Mouse (Mus musculus): ENCODE results near the gene Rit1. TPM values are rescaled to one million over a fixed set of nuclear protein-coding genes. Genes with fewer than 3 reads are reported as not detected.

Rit1 gene
- 63.4 and 73.9 TPM in 2 replicates for polyA plus RNA-seq (2014; fragmentation: Nextera tagmentation; extraction: Ambion mirVana)

DNA sequence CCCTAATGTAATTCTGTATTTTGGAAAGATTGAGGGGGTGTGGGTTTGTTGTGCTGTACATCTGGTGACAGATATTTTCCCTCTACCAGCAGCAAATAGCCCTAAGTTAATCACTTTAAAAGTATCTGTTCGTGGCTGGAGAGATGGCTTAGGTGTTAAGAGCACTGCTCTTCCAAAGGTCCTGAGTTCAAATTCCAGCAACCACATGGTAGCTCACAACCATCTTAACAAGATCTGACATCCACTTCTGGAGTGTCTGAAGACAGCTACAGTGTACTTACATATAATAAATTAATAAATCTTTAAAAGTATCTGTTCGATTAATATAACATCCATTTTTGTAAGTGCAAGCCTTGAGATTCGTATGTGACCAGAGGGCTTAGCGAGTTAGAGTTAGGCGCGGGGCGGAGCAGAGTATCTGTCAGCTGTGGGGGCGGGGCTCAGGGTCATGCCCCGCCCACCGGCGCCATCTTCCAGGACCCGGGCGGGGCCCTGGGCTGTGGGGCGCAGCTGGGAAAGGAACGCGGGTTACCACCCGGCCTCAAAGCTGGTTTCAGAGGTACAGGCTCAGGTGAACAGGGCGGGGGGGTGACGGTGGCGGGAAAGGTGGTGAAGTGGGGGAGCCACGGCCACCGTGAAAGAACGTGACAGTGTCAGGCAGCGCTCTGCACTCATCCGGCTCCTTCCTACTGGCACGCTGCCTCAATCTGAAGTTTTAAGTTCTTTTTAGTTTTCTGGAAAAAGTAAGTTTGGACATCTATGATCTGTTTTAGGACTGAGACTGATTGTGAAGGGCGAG is at the start of gene Rit1:
TSS of gene Rit1 (plus strand) at position 440 of the 799 bp plus-strand sequence.
- H3K27ac ChIP-seq (ENCODE audit: low read length), result peak within 1 kb of the TSS; percentile 82
- H3K27me3 ChIP-seq (ENCODE audit: control insufficient read depth, insufficient read depth, low read length), result no peaks in the 10 kb centered on the region
- peak within 1 kb of the TSS; percentile 73 for H3K4me3 ChIP-seq (ENCODE audit: low read depth, low read length)
- peak within 1 kb of the TSS; percentile 76 for H3K4me2 ChIP-seq (replicated peaks; ENCODE audit: low read depth, low read length)
- peaks cover 43% of the 10 kb centered on the region for H3K36me3 ChIP-seq (ENCODE audit: control insufficient read depth, insufficient read depth, low read length)
- peak within 1 kb of the TSS; percentile 69 for H3K9ac ChIP-seq (replicated peaks; ENCODE audit: low read depth, low read length)
- no peaks in the 10 kb centered on the region for H3K9me3 ChIP-seq (ENCODE audit: control insufficient read depth, low read depth, low read length)
- WGBS, result 2% methylated on average over 27 of the region's 27 CpGs
- peaks cover 11% of the 10 kb centered on the region for H3K4me1 ChIP-seq (ENCODE audit: control insufficient read depth, insufficient read depth, low read length)
- ATAC-seq (ENCODE audit: insufficient number of reproducible peaks, insufficient read depth, low FRiP score, low read depth), result peak; percentile 94

DNA sequence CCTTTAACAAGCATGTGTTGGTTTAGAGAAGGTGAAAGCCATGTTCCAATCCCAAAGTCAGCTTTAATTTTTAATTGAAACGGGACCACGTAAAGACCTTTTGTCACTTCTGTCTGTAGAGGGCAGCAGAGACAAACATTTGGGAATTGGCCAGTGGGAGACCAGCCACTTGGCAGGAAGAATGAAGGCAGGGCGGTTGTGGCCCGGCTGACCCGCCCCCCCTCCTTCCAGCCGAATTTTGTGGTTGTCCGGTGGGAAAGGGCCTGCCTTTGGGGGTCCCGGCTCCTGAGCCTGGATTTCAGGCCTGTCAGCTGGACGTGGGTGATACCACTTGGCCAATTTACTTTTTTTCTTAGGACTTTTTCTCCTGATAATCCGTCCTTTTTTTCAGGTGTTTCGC is 39.2 kb upstream of the Rit1 start:
- no peaks in the 10 kb centered on the region for H3K4me1 ChIP-seq (ENCODE audit: control insufficient read depth, insufficient read depth, low read length)
- peak overlapping the region; percentile 49 for H3K4me2 ChIP-seq (replicated peaks; ENCODE audit: low read depth, low read length)
- peak overlapping the region; percentile 24 for H3K4me3 ChIP-seq (ENCODE audit: low read depth, low read length)
- no peaks in the 10 kb centered on the region for H3K9me3 ChIP-seq (ENCODE audit: control insufficient read depth, low read depth, low read length)
- 8% methylated on average over 11 of the region's 11 CpGs for WGBS
- peak; percentile 65; the same call in 1 of the 2 replicates for ATAC-seq (ENCODE audit: insufficient number of reproducible peaks, insufficient read depth, low FRiP score, low read depth)
- no peaks in the 10 kb centered on the region for H3K27me3 ChIP-seq (ENCODE audit: control insufficient read depth, insufficient read depth, low read length)
- H3K36me3 ChIP-seq (ENCODE audit: control insufficient read depth, insufficient read depth, low read length), result no peaks in the 10 kb centered on the region
- no peak overlapping the region for H3K9ac ChIP-seq (replicated peaks; ENCODE audit: low read depth, low read length)
- no peak overlapping the region for H3K27ac ChIP-seq (ENCODE audit: low read length)

DNA sequence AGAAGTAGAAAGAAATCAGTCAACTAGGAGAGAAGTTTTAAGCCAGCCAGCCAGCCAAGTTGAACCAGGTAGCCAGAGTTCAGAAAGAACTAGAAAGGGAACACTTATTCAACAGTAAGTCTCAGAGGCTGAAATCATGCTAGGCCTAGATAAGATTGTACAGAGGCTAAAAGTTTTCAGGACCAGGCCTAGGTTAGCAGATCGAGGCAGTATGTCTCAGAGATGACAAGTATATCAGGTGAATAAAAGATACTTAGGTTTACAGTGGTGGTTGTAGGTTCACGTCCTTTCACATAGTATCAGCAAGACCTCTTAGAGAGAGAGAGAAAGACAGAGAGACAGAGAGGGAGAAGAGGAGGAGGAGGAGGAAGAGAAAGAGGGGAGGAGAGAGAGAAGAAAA is 32.8 kb upstream of the Rit1 start:
- Histone ChIP-seq H3K4me1 (ENCODE audit: control insufficient read depth, insufficient read depth, low read length) (peaks cover 11% of the 10 kb centered on the region), H3K9ac (replicated peaks; ENCODE audit: low read depth, low read length) (no peak overlapping the region), H3K4me2 (replicated peaks; ENCODE audit: low read depth, low read length) (no peak overlapping the region), H3K27me3 (ENCODE audit: control insufficient read depth, insufficient read depth, low read length) (no peaks in the 10 kb centered on the region), H3K4me3 (ENCODE audit: low read depth, low read length) (no peak overlapping the region), H3K9me3 (ENCODE audit: control insufficient read depth, low read depth, low read length) (no peaks in the 10 kb centered on the region), H3K27ac (ENCODE audit: low read length) (peak overlapping the region; percentile 41; the same call in 1 of the 2 replicates), H3K36me3 (ENCODE audit: control insufficient read depth, insufficient read depth, low read length) (peaks cover 8% of the 10 kb centered on the region)
- no peak for ATAC-seq (ENCODE audit: insufficient number of reproducible peaks, insufficient read depth, low FRiP score, low read depth)
- 85% methylated on average over 2 of the region's 2 CpGs for WGBS

DNA sequence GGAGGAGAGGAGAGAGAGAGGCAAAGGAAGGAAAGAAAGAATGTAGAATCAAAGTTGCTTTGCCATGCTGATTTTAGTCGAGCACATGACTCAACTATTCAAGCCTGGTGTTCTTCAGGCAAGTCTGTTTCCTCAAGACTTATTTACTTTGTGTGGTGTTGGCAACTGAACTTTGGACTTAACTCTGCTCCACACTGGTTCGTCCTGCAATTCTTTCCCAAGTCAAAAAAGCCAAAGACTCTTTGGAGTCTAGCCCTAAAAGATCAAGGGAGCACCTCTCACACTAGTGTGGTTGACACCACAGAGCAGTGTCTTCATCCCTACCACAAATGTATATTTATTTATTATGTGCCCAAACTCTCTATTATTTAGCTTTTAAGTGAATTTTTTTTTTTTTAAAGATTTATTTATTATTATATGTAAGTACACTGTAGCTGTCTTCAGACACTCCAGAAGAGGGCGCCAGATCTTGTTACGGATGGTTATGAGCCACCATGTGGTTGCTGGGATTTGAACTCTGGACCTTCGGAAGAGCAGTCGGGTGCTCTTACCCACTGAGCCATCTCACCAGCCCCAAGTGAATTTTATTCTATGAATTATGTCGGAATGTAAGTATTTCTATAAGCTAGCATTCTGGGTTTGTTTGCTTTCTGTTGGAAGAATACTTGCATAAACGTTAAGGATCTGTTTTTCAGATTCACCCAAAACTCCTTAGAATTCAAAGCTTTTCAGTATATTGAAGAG is 32.2 kb upstream of the Rit1 start:
- 58% methylated on average over 7 of the region's 8 CpGs for WGBS
- H3K27me3 ChIP-seq (ENCODE audit: control insufficient read depth, insufficient read depth, low read length), result no peaks in the 10 kb centered on the region
- ATAC-seq (ENCODE audit: insufficient number of reproducible peaks, insufficient read depth, low FRiP score, low read depth), result no peak
- H3K4me1 ChIP-seq (ENCODE audit: control insufficient read depth, insufficient read depth, low read length), result peaks cover 11% of the 10 kb centered on the region
- H3K4me3 ChIP-seq (ENCODE audit: low read depth, low read length), result peak overlapping the region; percentile 89
- peak overlapping the region; percentile 36; the same call in 1 of the 2 replicates for H3K9ac ChIP-seq (replicated peaks; ENCODE audit: low read depth, low read length)
- H3K9me3 ChIP-seq (ENCODE audit: control insufficient read depth, low read depth, low read length), result no peaks in the 10 kb centered on the region
- peaks cover 14% of the 10 kb centered on the region for H3K36me3 ChIP-seq (ENCODE audit: control insufficient read depth, insufficient read depth, low read length)
- peak overlapping the region; percentile 90 for H3K27ac ChIP-seq (ENCODE audit: low read length)
- H3K4me2 ChIP-seq (replicated peaks; ENCODE audit: low read depth, low read length), result peak overlapping the region; percentile 83

DNA sequence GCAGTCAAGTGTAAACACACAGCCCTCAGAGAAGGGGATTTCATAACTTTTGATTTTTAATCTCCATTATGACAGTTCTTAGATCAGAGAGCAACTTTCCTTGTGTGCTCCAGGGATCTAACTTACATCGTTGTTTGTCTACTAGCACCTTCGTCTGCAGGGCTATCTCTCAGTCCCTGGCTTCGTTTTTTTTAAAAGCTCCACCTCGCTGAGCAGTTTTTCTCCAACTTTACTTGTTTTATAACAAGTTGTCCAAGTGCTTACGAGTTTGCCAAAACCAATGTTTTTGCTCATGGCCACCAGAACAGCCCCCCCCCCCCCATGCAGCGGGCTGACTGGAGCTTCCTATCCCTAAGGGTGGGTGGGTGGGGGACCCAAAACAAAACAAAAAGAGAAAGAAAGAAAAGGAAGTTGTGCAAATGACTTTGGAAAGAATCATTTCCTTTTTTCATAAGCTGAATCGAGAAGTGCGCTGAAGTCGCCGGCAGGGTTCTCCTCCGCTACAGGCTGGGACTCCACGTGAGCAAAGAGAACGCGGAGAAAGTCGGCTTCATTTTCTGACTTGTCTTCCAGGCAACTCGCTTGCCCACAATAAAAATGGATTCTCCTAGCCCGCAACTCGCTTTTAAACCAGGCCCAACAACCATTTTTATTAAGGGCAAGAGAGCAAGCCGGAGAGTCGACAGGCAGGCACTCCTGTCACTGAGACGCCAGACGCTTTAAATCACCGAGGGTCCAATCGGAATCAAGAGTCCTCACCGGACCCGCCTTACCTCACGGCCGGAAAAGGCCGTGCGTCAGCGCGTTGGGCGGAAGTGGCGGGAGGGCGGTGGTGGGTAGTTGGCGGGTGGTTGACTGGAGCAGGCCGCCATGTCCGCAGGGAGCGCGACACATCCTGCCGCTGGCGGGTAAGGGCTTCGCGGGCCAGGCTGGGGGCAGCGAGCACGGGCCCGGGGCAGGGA is 31.4 kb upstream of the Rit1 start, which contains the start of gene Khdc4:
TSS of gene Khdc4 (plus strand) at position 824 of the 962 bp plus-strand sequence.
- peak; percentile 97 for ATAC-seq (ENCODE audit: insufficient number of reproducible peaks, insufficient read depth, low FRiP score, low read depth)

DNA sequence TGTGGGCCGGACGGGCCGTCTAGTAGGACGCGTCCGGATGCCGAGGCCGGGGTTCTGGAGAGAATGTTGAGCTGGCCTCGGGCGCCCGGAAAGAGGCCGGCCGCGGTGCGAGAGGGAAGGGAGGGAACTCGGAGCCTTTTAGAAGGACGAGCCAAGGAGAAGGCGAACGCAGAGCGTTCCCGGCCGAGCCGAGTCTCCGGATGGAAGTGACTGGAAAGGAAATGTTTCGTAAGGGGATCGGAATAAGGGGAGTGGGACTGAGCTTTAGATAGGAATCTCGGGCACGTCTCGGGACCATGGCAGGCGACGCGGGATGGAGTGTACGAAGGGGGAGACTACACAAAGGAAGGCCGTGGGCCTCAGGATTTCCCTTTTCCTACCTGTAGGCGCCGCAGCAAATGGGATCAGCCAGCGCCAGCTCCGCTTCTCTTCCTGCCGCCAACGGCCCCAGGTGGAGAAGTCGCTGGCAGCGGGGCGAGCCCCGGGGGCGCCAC is 30.6 kb upstream of the Rit1 start:
- H3K9ac ChIP-seq (replicated peaks; ENCODE audit: low read depth, low read length), result peak overlapping the region; percentile 94
- H3K4me1 ChIP-seq (ENCODE audit: control insufficient read depth, insufficient read depth, low read length), result peaks cover 11% of the 10 kb centered on the region
- peak; percentile 53 for ATAC-seq (ENCODE audit: insufficient number of reproducible peaks, insufficient read depth, low FRiP score, low read depth)
- H3K9me3 ChIP-seq (ENCODE audit: control insufficient read depth, low read depth, low read length), result no peaks in the 10 kb centered on the region
- H3K4me2 ChIP-seq (replicated peaks; ENCODE audit: low read depth, low read length), result peak overlapping the region; percentile 83
- under 1% methylated on average over 45 of the region's 45 CpGs for WGBS
- peak overlapping the region; percentile 98 for H3K27ac ChIP-seq (ENCODE audit: low read length)
- peak overlapping the region; percentile 89 for H3K4me3 ChIP-seq (ENCODE audit: low read depth, low read length)
- no peaks in the 10 kb centered on the region for H3K27me3 ChIP-seq (ENCODE audit: control insufficient read depth, insufficient read depth, low read length)
- H3K36me3 ChIP-seq (ENCODE audit: control insufficient read depth, insufficient read depth, low read length), result peaks cover 30% of the 10 kb centered on the region

More for the DNA sequence above, 31.4 kb upstream of the Rit1 start, which contains the start of gene Khdc4:
- no peaks in the 10 kb centered on the region for H3K27me3 ChIP-seq (ENCODE audit: control insufficient read depth, insufficient read depth, low read length)
- no peaks in the 10 kb centered on the region for H3K9me3 ChIP-seq (ENCODE audit: control insufficient read depth, low read depth, low read length)
- peaks cover 23% of the 10 kb centered on the region for H3K36me3 ChIP-seq (ENCODE audit: control insufficient read depth, insufficient read depth, low read length)
- under 1% methylated on average over 47 of the region's 47 CpGs for WGBS
- peaks cover 11% of the 10 kb centered on the region for H3K4me1 ChIP-seq (ENCODE audit: control insufficient read depth, insufficient read depth, low read length)
- peak within 1 kb of the TSS; percentile 98 for H3K27ac ChIP-seq (ENCODE audit: low read length)
- H3K4me3 ChIP-seq (ENCODE audit: low read depth, low read length), result peak within 1 kb of the TSS; percentile 89
- peak within 1 kb of the TSS; percentile 94 for H3K9ac ChIP-seq (replicated peaks; ENCODE audit: low read depth, low read length)
- peak within 1 kb of the TSS; percentile 83 for H3K4me2 ChIP-seq (replicated peaks; ENCODE audit: low read depth, low read length)

DNA sequence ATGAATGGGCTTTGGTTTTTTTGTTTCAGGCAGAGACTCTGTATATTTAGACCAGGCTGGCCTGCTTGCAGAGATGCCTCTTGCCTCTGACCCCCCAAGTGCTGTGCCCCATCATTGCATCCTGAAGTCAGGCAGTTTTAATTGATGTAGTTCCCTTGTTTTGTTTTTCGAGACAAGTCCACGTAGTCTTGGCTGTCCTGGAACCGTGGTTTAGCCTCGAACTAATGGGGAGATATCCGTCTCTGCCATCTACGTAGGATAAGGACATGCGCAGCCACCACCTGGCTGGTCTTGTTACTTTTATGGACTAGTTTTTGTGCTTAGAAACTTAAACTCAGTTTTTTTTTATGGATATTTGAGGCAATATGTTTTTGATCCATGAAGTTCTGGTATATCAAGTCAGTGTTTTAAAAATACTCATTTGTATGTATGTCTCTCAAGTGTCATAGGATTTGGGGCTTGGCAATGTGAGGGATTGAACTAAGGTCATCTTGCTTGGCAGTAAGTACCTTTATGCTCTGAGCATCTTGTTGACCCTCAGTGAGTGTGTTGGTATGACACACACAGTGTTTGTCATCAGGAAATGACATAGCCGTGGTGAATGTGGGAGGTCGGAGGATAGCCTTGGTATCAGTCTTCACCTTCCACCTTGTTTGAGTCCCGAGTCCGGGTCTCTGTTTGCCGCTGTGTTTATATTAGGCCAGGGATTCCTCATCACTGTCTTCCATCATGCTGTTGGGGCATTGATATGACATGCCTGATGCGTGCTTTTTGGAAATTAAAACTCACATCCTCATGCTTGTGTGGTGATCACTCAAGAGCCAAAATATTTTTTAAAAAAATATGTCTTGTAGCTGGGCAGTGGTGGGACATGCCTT is 29.7 kb upstream of the Rit1 start:
- Histone ChIP-seq H3K27ac (ENCODE audit: low read length) (peak overlapping the region; percentile 98; the same call in 1 of the 2 replicates), H3K36me3 (ENCODE audit: control insufficient read depth, insufficient read depth, low read length) (peaks cover 34% of the 10 kb centered on the region), H3K27me3 (ENCODE audit: control insufficient read depth, insufficient read depth, low read length) (no peaks in the 10 kb centered on the region), H3K4me2 (replicated peaks; ENCODE audit: low read depth, low read length) (peak overlapping the region; percentile 83), H3K9ac (replicated peaks; ENCODE audit: low read depth, low read length) (peak overlapping the region; percentile 94), H3K9me3 (ENCODE audit: control insufficient read depth, low read depth, low read length) (no peaks in the 10 kb centered on the region), H3K4me3 (ENCODE audit: low read depth, low read length) (peak overlapping the region; percentile 89), H3K4me1 (ENCODE audit: control insufficient read depth, insufficient read depth, low read length) (peaks cover 11% of the 10 kb centered on the region)
- ATAC-seq (ENCODE audit: insufficient number of reproducible peaks, insufficient read depth, low FRiP score, low read depth), result no peak
- WGBS, result 9% methylated on average over 13 of the region's 13 CpGs

All from stomach, embryonic 14.5 days (tissue).